19 mouse cellular contexts compared by ENCODE assay signal in genomic region chr7:68250902-68251301, GRCm38 (mm10). TPM values are rescaled to one million over a fixed set of nuclear protein-coding genes. Genes with fewer than 3 reads are reported as not detected.
"Had no signal": no experiment of that assay in that cellular context is flagged by ENCODE, and none has a peak within 500 bp of the region (broad histone marks: within the 10 kb centered on the region; RNA-seq: fewer than 3 reads in every experiment).

No protein-coding gene starts in this region.

- DNase-seq: lung, adult 18-20 months; lung, embryonic 14.5 days; lung, postnatal 10 days; lung, postnatal 4 days; midbrain, embryonic 14.5 days; right cerebral cortex, postnatal 14 days; thymus, postnatal 14 days; thymus, postnatal 36 days had no signal

- H3K4me3 ChIP-seq: midbrain, embryonic 10.5 days; midbrain, embryonic 12.5 days; myocyte; neural tube, embryonic 12.5 days; stomach, embryonic 15.5 days had no signal

- H3K27ac ChIP-seq: liver, embryonic 14.5 days; midbrain, embryonic 10.5 days; midbrain, embryonic 12.5 days; neural tube, embryonic 12.5 days; stomach, embryonic 15.5 days; stomach, postnatal 0 days had no signal

- H3K27me3 ChIP-seq: midbrain, embryonic 12.5 days; neural tube, embryonic 12.5 days; stomach, embryonic 15.5 days had no signal

- H3K36me3 ChIP-seq: midbrain, embryonic 10.5 days; midbrain, embryonic 12.5 days; neural tube, embryonic 12.5 days; stomach, embryonic 15.5 days had no signal

- H3K4me1 ChIP-seq: midbrain, embryonic 10.5 days; midbrain, embryonic 12.5 days; neural tube, embryonic 12.5 days; stomach, embryonic 15.5 days had no signal

RNA-seq across cellular contexts. Expression of gene Pgpep1l, which starts 13.1 kb away (rescaled TPM):
- polyA plus RNA-seq: liver, embryonic 14.5 days; liver, embryonic 16.5 days; lung, embryonic 14.5 days; lung, embryonic 16.5 days; midbrain, embryonic 10.5 days; midbrain, embryonic 12.5 days; midbrain, embryonic 14.5 days; midbrain, embryonic 16.5 days; neural tube, embryonic 12.5 days; neural tube, embryonic 14.5 days; stomach, embryonic 15.5 days; stomach, postnatal 0 days had no signal

RNA-seq across cellular contexts. Expression of gene Fam169b, which starts 22.7 kb away (rescaled TPM):
- polyA plus RNA-seq: neural tube, embryonic 14.5 days had no signal
